Mouse (Mus musculus) spleen, postnatal 4 days (tissue): ENCODE measurements around the gene Cenpx.

Experiments used
- DNase-seq, 2 experiments: peaks; one replicate each; pipeline ENCODE4 v3.0.0; 2022; ENCODE audit warnings: low spot score in 2 of 2

Gene Cenpx

GRCm38 (mm10) chr11:120661076-120661460, 52.5 kb downstream of the Cenpx start, which contains the start of gene Notum:
TSS of gene Notum (minus strand) at chr11:120661175.
- no peak for DNase-seq
